Mouse (Mus musculus) intestine, embryonic 16.5 days (tissue): ENCODE measurements around the gene Abcc4. TPM values are rescaled to one million over a fixed set of nuclear protein-coding genes. Genes with fewer than 3 reads are reported as not detected.

Experiments used
- ATAC-seq: fragments of 200-750 bp; cut with Nextera tagmentation; 2 replicates; pipeline ENCODE4 v1.8.0; 2017; ENCODE audit warnings: moderate TSS enrichment, moderate library complexity
- H3K27ac ChIP-seq: fragments of 300-500 bp; sonication (generic); 2 replicates; pipeline ENCODE4 v1.5.1; 2014; ENCODE audit warnings: mild to moderate bottlenecking, low read length
- H3K27me3 ChIP-seq: fragments of 300-500 bp; sonication (generic); replicated peaks from 2 replicates; pipeline ENCODE4 v1.6.1; 2014; ENCODE audit warnings: low read length, control low read depth, mixed read lengths; ENCODE audit not compliant: control insufficient read depth, insufficient read depth
- H3K36me3 ChIP-seq: fragments of 300-500 bp; sonication (generic); 2 replicates; pipeline ENCODE4 v1.6.1; 2014; ENCODE audit warnings: low read length, control low read depth; ENCODE audit not compliant: control insufficient read depth, insufficient read depth
- H3K4me1 ChIP-seq: fragments of 300-500 bp; sonication (generic); 2 replicates; pipeline ENCODE4 v1.6.1; 2014; ENCODE audit warnings: low read length, control low read depth, mixed read lengths; ENCODE audit not compliant: control insufficient read depth, insufficient read depth
- H3K4me2 ChIP-seq: fragments of 300-500 bp; sonication (generic); 2 replicates; pipeline ENCODE4 v1.6.1; 2014; ENCODE audit warnings: low read depth, low read length, control low read depth
- H3K4me3 ChIP-seq: fragments of 300-500 bp; sonication (generic); 2 replicates; pipeline ENCODE4 v1.5.1; 2014; ENCODE audit warnings: mild to moderate bottlenecking, low read length
- H3K9ac ChIP-seq: fragments of 300-500 bp; sonication (generic); 2 replicates; pipeline ENCODE4 v1.6.1; 2014; ENCODE audit warnings: low read depth, low read length
- H3K9me3 ChIP-seq: fragments of 300-500 bp; sonication (generic); 2 replicates; pipeline ENCODE4 v1.6.1; 2016; ENCODE audit warnings: low read length, control low read depth; ENCODE audit not compliant: control insufficient read depth
- WGBS: fragments of 180-500 bp; shearing (Covaris S2); extraction: QIAGEN DNeasy Blood & Tissue Kit; methylation state at CpG from one replicate; pipeline ENCODE4 v1.1.7; 2014; 5-methylcytosine and 5-hydroxymethylcytosine counted together
- polyA plus RNA-seq: library from polyadenylated mRNA; unstranded; fragments of >200 nt; fragmentation: Nextera tagmentation; extraction: Ambion mirVana; gene quantifications from 2 replicates; pipeline ENCODE4 v1.2.1, GENCODE M21; 2015

The Abcc4 gene
- polyA plus RNA-seq, 1 experiment from 2014 or later: 1.8 TPM

- Histone ChIP-seq H3K27ac (no peak overlapping the region), H3K4me1 (peaks cover 9% of the 10 kb centered on the region), H3K9ac (no peak overlapping the region), H3K9me3 (no peaks in the 10 kb centered on the region), H3K4me3 (no peak overlapping the region), H3K4me2 (no peak overlapping the region), H3K27me3 (no peaks in the 10 kb centered on the region), H3K36me3 (no peaks in the 10 kb centered on the region)
- WGBS: 67% methylated on average over 25 of the region's 25 CpGs
- peak; percentile 27; the same call in 1 of the 2 replicates for ATAC-seq
Measured at GRCm38 (mm10) chr14:118638447-118639275, 67.4 kb downstream of the Abcc4 start.

DNA sequence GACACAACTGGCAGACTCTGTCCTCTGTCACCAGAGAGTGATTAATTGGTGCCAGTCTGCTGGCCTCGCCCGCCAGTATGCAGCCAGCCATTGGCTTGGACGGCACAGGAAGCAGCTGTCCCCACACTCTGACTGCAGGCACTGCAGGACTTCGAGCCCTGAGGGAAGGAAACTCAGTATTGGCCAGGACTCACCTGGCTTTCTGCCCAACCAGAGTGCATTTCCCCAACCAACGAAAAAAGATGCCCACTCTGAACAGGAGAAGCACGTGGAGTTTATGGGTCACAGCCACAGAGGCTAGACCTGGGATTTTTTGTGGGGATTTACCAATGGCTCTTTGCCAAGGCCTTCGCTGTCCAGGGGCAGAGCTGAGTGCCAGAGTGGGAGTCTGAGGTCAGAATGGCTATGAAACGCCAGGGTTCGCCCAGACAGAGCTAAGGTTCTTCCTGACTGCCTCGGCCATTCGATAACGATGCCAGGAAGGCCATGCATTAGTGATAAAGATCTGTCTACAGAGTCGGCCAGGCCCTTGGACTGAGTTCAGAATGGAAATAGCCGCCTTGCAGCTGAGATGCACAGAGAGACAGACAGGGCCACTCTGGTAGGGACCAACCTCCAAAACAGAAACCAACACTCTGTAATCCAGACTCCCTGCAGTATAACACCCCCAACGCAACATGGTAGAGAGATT, 70.4 kb downstream of the Abcc4 start:
- 0 out of 2 replicates have a peak overlapping the region, but pooled peaks have one; percentile 14 for H3K4me2 ChIP-seq
- peak overlapping the region; percentile 11; the same call in 1 of the 2 replicates for H3K27ac ChIP-seq
- WGBS: 42% methylated on average over 15 of the region's 15 CpGs
- no peak overlapping the region for H3K9ac ChIP-seq
- peaks cover 9% of the 10 kb centered on the region for H3K4me1 ChIP-seq
- H3K9me3 ChIP-seq: no peaks in the 10 kb centered on the region
- no peaks in the 10 kb centered on the region for H3K36me3 ChIP-seq
- ATAC-seq: peak; percentile 95
- H3K4me3 ChIP-seq: no peak overlapping the region
- H3K27me3 ChIP-seq: no peaks in the 10 kb centered on the region

DNA sequence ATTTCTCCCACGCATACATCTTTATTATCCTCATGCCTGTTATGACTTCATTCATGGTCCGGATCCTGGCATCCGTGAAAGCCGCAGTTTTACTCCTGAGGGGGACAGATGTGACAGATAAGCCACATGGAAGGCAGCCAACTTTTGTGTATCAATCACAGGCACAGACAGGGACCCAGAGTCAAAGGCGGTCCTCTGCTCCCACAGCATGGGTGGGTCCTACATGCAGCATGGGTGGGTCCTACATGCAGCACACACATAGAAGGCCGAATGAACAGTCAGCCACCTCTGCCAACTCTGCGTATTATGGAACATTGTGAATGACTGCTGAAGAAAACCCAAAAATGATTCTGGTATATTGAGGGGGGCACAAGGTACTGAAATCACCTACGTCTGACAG, 76.4 kb downstream of the Abcc4 start:
- no peaks in the 10 kb centered on the region for H3K36me3 ChIP-seq

DNA sequence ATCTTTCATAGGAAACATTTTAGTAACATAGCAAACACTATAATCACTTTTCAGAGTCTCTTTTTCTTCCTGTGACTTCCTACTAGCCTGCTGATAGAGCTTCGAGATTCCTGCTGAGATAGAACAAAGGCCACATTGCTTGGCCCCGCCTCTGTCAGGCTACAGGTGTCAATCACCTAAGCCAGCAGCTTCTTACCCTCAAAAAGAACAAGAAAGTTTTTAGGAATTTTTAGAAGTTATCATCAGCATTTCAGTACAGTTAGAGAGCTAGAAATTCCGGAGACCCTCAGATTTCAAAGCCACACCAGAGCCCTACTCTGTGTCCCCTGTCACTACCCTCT, 84.6 kb downstream of the Abcc4 start:
- Histone ChIP-seq H3K9me3 (no peaks in the 10 kb centered on the region), H3K27me3 (no peaks in the 10 kb centered on the region), H3K36me3 (no peaks in the 10 kb centered on the region), H3K4me1 (peaks cover 8% of the 10 kb centered on the region; the same call in 1 of the 2 replicates), H3K4me3 (no peak overlapping the region), H3K4me2 (no peak overlapping the region), H3K9ac (no peak overlapping the region), H3K27ac (no peak overlapping the region)
- WGBS: 53% methylated on average over 3 of the region's 3 CpGs
- peak; percentile 85 for ATAC-seq

More for the DNA sequence above, 76.4 kb downstream of the Abcc4 start:
- Histone ChIP-seq H3K27ac (no peak overlapping the region), H3K9ac (no peak overlapping the region), H3K4me1 (no peaks in the 10 kb centered on the region), H3K4me3 (no peak overlapping the region), H3K27me3 (no peaks in the 10 kb centered on the region), H3K9me3 (no peaks in the 10 kb centered on the region), H3K4me2 (no peak overlapping the region)
- WGBS: 82% methylated on average over 8 of the region's 8 CpGs
- ATAC-seq: no peak

GRCm38 (mm10) chr14:118620773-118621448, 85.1 kb downstream of the Abcc4 start:
- no peak overlapping the region for H3K4me2 ChIP-seq
- H3K36me3 ChIP-seq: no peaks in the 10 kb centered on the region
- no peak overlapping the region for H3K27ac ChIP-seq
- peak; percentile 66 for ATAC-seq
- WGBS: 35% methylated on average over 6 of the region's 6 CpGs
- no peak overlapping the region for H3K9ac ChIP-seq
- no peak overlapping the region for H3K4me3 ChIP-seq
- H3K27me3 ChIP-seq: no peaks in the 10 kb centered on the region
- no peaks in the 10 kb centered on the region for H3K9me3 ChIP-seq
- H3K4me1 ChIP-seq: peaks cover 8% of the 10 kb centered on the region; the same call in 1 of the 2 replicates

- Histone ChIP-seq H3K9me3 (no peaks in the 10 kb centered on the region), H3K36me3 (no peaks in the 10 kb centered on the region), H3K9ac (no peak overlapping the region), H3K27ac (no peak overlapping the region), H3K4me3 (no peak overlapping the region), H3K4me1 (peaks cover 8% of the 10 kb centered on the region; the same call in 1 of the 2 replicates), H3K27me3 (no peaks in the 10 kb centered on the region), H3K4me2 (no peak overlapping the region)
- ATAC-seq: no peak
- 70% methylated on average over 12 of the region's 12 CpGs for WGBS
Measured at GRCm38 (mm10) chr14:118616698-118617311, 89.2 kb downstream of the Abcc4 start.

DNA sequence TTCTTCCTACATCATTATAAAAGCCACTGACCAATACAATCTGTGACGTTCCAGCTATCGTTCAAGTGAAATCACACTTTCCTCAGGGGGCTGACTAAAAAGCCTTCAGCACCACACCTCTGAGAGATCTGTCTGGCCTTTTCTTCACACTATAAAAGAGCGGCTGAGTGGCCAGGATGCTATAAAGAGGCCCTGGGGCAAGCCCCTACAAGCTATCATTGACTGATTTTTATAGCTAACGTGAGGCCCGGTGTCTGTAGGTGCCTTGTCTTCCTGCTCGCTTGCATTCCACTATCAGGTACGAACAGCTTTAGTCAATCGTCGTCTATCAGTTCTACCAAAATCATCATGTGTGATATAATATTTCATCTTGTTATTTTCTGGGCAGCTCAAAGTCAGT, 92.3 kb downstream of the Abcc4 start:
- ATAC-seq: peak; percentile 81
- Histone ChIP-seq H3K4me3 (no peak overlapping the region), H3K9me3 (no peaks in the 10 kb centered on the region), H3K4me1 (no peaks in the 10 kb centered on the region), H3K9ac (no peak overlapping the region), H3K4me2 (no peak overlapping the region), H3K27me3 (no peaks in the 10 kb centered on the region), H3K27ac (no peak overlapping the region), H3K36me3 (no peaks in the 10 kb centered on the region; the same call in 1 of the 2 replicates)
- 53% methylated on average over 9 of the region's 9 CpGs for WGBS

- ATAC-seq: peak; percentile 49; the same call in 1 of the 2 replicates
- H3K36me3 ChIP-seq: no peaks in the 10 kb centered on the region; the same call in 1 of the 2 replicates
- H3K9ac ChIP-seq: peak overlapping the region; percentile 43; the same call in 1 of the 2 replicates
- H3K27me3 ChIP-seq: no peaks in the 10 kb centered on the region
- 64% methylated on average over 17 of the region's 17 CpGs for WGBS
- no peak overlapping the region for H3K4me2 ChIP-seq
- no peak overlapping the region for H3K27ac ChIP-seq
- no peaks in the 10 kb centered on the region for H3K4me1 ChIP-seq
- no peak overlapping the region for H3K4me3 ChIP-seq
- H3K9me3 ChIP-seq: no peaks in the 10 kb centered on the region
Measured at GRCm38 (mm10) chr14:118611714-118612113, 94.3 kb downstream of the Abcc4 start.

DNA sequence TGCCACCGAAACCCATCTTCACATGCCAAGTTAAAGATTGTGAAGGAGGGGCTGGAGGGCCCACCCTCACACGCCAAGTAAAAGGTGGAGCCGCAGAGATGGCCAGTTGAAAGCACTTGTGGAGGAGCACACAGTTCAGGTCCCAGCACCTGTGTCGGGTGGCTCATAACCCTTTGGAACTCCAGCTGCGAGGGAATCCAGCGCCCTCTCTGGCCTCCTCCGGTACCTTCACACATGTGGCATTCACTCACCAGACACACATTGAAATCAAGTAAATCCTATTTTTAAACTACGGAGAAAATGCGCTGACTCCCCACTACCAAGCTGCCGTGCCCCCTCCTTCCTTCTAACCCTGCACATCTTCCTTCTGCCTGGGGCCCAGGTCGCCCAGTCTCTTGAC, 95.2 kb downstream of the Abcc4 start:
- Histone ChIP-seq H3K27ac (no peak overlapping the region), H3K36me3 (no peaks in the 10 kb centered on the region; the same call in 1 of the 2 replicates), H3K9me3 (no peaks in the 10 kb centered on the region), H3K9ac (no peak overlapping the region), H3K27me3 (no peaks in the 10 kb centered on the region), H3K4me3 (no peak overlapping the region), H3K4me2 (no peak overlapping the region), H3K4me1 (no peaks in the 10 kb centered on the region)
- no peak for ATAC-seq
- WGBS: 95% methylated on average over 11 of the region's 11 CpGs
